Mouse (Mus musculus) hindbrain, embryonic 16.5 days (tissue): ENCODE measurements around the gene Polr2i. TPM values are rescaled to one million over a fixed set of nuclear protein-coding genes. Genes with fewer than 3 reads are reported as not detected.
"Not testable (repeated sequence)": the region's sequence is repeated elsewhere in the genome, so short reads cannot be mapped to it uniquely, and the experiment has no call there.

Source experiments
- ATAC-seq: fragments of 200-750 bp; cut with Nextera tagmentation; 2 replicates; pipeline ENCODE4 v1.8.0; 2017; ENCODE audit warnings: moderate TSS enrichment, moderate library complexity
- H3K27ac ChIP-seq: fragments of 300-500 bp; sonication (generic); 2 replicates; pipeline ENCODE4 v1.5.1; 2014; ENCODE audit warnings: low read depth, mild to moderate bottlenecking, control low read depth, low read length, moderate library complexity
- H3K27me3 ChIP-seq: fragments of 300-500 bp; sonication (generic); replicated peaks from 2 replicates; pipeline ENCODE4 v1.6.1; 2014; ENCODE audit warnings: low read length; ENCODE audit not compliant: control insufficient read depth, insufficient read depth
- H3K36me3 ChIP-seq: fragments of 300-500 bp; sonication (generic); 2 replicates; pipeline ENCODE4 v1.6.1; 2014; ENCODE audit warnings: mild to moderate bottlenecking, low read length, moderate library complexity, mixed read lengths; ENCODE audit not compliant: control insufficient read depth, insufficient read depth
- H3K4me1 ChIP-seq: fragments of 300-500 bp; sonication (generic); 2 replicates; pipeline ENCODE4 v1.6.1; 2014; ENCODE audit warnings: low read depth, low read length; ENCODE audit not compliant: control insufficient read depth, insufficient read depth
- H3K4me2 ChIP-seq: fragments of 300-500 bp; sonication (generic); 2 replicates; pipeline ENCODE4 v1.6.1; 2014; ENCODE audit warnings: mild to moderate bottlenecking, low read length, control low read depth, moderate library complexity
- H3K4me3 ChIP-seq: fragments of 300-500 bp; sonication (generic); 2 replicates; pipeline ENCODE4 v1.5.1; 2014; ENCODE audit warnings: mild to moderate bottlenecking, low read length, control low read depth, moderate library complexity
- H3K9ac ChIP-seq: fragments of 300-500 bp; sonication (generic); 2 replicates; pipeline ENCODE4 v1.6.1; 2014; ENCODE audit warnings: low read depth, mild to moderate bottlenecking, control low read depth, low read length, moderate library complexity
- H3K9me3 ChIP-seq: fragments of 300-500 bp; sonication (generic); 2 replicates; pipeline ENCODE4 v1.6.1; 2014; ENCODE audit warnings: mild to moderate bottlenecking, low read length, moderate library complexity; ENCODE audit not compliant: control insufficient read depth
- WGBS: fragments of 180-500 bp; shearing (Covaris S2); extraction: QIAGEN DNeasy Blood & Tissue Kit; methylation state at CpG from one replicate; pipeline ENCODE4 v1.1.7; 2014; 5-methylcytosine and 5-hydroxymethylcytosine counted together
- polyA plus RNA-seq: library from polyadenylated mRNA; unstranded; fragments of >200 nt; fragmentation: Nextera tagmentation; extraction: Ambion mirVana; gene quantifications from 2 replicates; pipeline ENCODE4 v1.2.1, GENCODE M21; 2015

Gene Polr2i
- polyA plus RNA-seq, 1 experiment from 2014 or later, result 175 TPM

- ATAC-seq, result no peak
- 94% methylated on average over 15 of the region's 15 CpGs for WGBS
- Histone ChIP-seq H3K4me3 (no peak overlapping the region), H3K36me3 (peaks cover 17% of the 10 kb centered on the region; the same call in 1 of the 2 replicates), H3K4me2 (no peak overlapping the region), H3K4me1 (peaks cover 18% of the 10 kb centered on the region), H3K9me3 (no peaks in the 10 kb centered on the region), H3K9ac (no peak overlapping the region), H3K27ac (no peak overlapping the region), H3K27me3 (no peaks in the 10 kb centered on the region)
Observed at GRCm38 (mm10) chr7:30234276-30234858, 2.6 kb downstream of the Polr2i start.

GRCm38 (mm10) chr7:30235091-30235490, 3.3 kb downstream of the Polr2i start:
- WGBS, result 92% methylated on average over 8 of the region's 8 CpGs
- H3K4me3 ChIP-seq, result no peak overlapping the region
- H3K27ac ChIP-seq, result no peak overlapping the region
- no peak for ATAC-seq
- H3K27me3 ChIP-seq, result no peaks in the 10 kb centered on the region
- no peak overlapping the region for H3K9ac ChIP-seq
- H3K4me1 ChIP-seq, result peaks cover 18% of the 10 kb centered on the region
- H3K36me3 ChIP-seq, result peaks cover 17% of the 10 kb centered on the region; the same call in 1 of the 2 replicates
- H3K4me2 ChIP-seq, result no peak overlapping the region
- no peaks in the 10 kb centered on the region for H3K9me3 ChIP-seq

GRCm38 (mm10) chr7:30235625-30236024, 3.9 kb downstream of the Polr2i start, which contains the start of gene Ovol3:
Gene Ovol3 (minus strand): TSS chr7:30235725.
- 73% methylated on average over 4 of the region's 4 CpGs for WGBS
- ATAC-seq, result no peak

GRCm38 (mm10) chr7:30237374-30237773, 5.6 kb downstream of the Polr2i start:
- not testable (repeated sequence) for H3K27me3 ChIP-seq, H3K9ac ChIP-seq, H3K4me2 ChIP-seq, ATAC-seq, H3K9me3 ChIP-seq, H3K27ac ChIP-seq, H3K4me3 ChIP-seq
- peaks cover 17% of the 10 kb centered on the region; the same call in 1 of the 2 replicates for H3K36me3 ChIP-seq
- peaks cover 11% of the 10 kb centered on the region for H3K4me1 ChIP-seq
- 89% methylated on average over 3 of the region's 3 CpGs for WGBS

More at GRCm38 (mm10) chr7:30235625-30236024, 3.9 kb downstream of the Polr2i start, which contains the start of gene Ovol3:
- H3K27me3 ChIP-seq, result no peaks in the 10 kb centered on the region
- H3K4me3 ChIP-seq, result no peak within 1 kb of the TSS
- H3K9ac ChIP-seq, result no peak within 1 kb of the TSS
- H3K4me1 ChIP-seq, result peaks cover 16% of the 10 kb centered on the region
- H3K27ac ChIP-seq, result no peak within 1 kb of the TSS
- no peaks in the 10 kb centered on the region for H3K9me3 ChIP-seq
- H3K36me3 ChIP-seq, result peaks cover 17% of the 10 kb centered on the region; the same call in 1 of the 2 replicates
- no peak within 1 kb of the TSS for H3K4me2 ChIP-seq

GRCm38 (mm10) chr7:30251956-30252954, 20.5 kb downstream of the Polr2i start:
- H3K4me3 ChIP-seq, result no peak overlapping the region
- no peak for ATAC-seq
- no peaks in the 10 kb centered on the region for H3K36me3 ChIP-seq
- WGBS, result 90% methylated on average over 12 of the region's 12 CpGs
- no peaks in the 10 kb centered on the region for H3K9me3 ChIP-seq
- no peak overlapping the region for H3K9ac ChIP-seq
- no peak overlapping the region for H3K27ac ChIP-seq
- no peaks in the 10 kb centered on the region for H3K4me1 ChIP-seq
- no peaks in the 10 kb centered on the region for H3K27me3 ChIP-seq
- no peak overlapping the region for H3K4me2 ChIP-seq

GRCm38 (mm10) chr7:30265041-30265440, 33.3 kb downstream of the Polr2i start:
- 88% methylated on average over 2 of the region's 2 CpGs for WGBS
- Histone ChIP-seq H3K4me1 (no peaks in the 10 kb centered on the region), H3K27me3 (no peaks in the 10 kb centered on the region), H3K9me3 (no peaks in the 10 kb centered on the region), H3K27ac (no peak overlapping the region), H3K4me3 (no peak overlapping the region), H3K4me2 (no peak overlapping the region), H3K9ac (no peak overlapping the region), H3K36me3 (no peaks in the 10 kb centered on the region)
- ATAC-seq, result no peak

GRCm38 (mm10) chr7:30265531-30265930, 33.8 kb downstream of the Polr2i start:
- no peak overlapping the region for H3K27ac ChIP-seq
- H3K4me3 ChIP-seq, result no peak overlapping the region
- H3K9me3 ChIP-seq, result no peaks in the 10 kb centered on the region
- no peaks in the 10 kb centered on the region; the same call in 1 of the 2 replicates for H3K36me3 ChIP-seq
- no peak for ATAC-seq
- no peaks in the 10 kb centered on the region for H3K27me3 ChIP-seq
- no peak overlapping the region for H3K9ac ChIP-seq
- H3K4me1 ChIP-seq, result no peaks in the 10 kb centered on the region
- 94% methylated on average over 5 of the region's 5 CpGs for WGBS
- no peak overlapping the region for H3K4me2 ChIP-seq

GRCm38 (mm10) chr7:30265935-30266334, 34.2 kb downstream of the Polr2i start:
- no peaks in the 10 kb centered on the region; the same call in 1 of the 2 replicates for H3K36me3 ChIP-seq
- no peaks in the 10 kb centered on the region for H3K4me1 ChIP-seq
- no peaks in the 10 kb centered on the region for H3K9me3 ChIP-seq
- WGBS, result 89% methylated on average over 7 of the region's 7 CpGs
- no peaks in the 10 kb centered on the region for H3K27me3 ChIP-seq
- H3K27ac ChIP-seq, result no peak overlapping the region
- no peak overlapping the region for H3K9ac ChIP-seq
- no peak overlapping the region for H3K4me2 ChIP-seq
- H3K4me3 ChIP-seq, result no peak overlapping the region
- no peak for ATAC-seq

- H3K9me3 ChIP-seq, result no peaks in the 10 kb centered on the region
- H3K4me1 ChIP-seq, result no peaks in the 10 kb centered on the region
- no peak overlapping the region for H3K27ac ChIP-seq
- no peak overlapping the region for H3K4me2 ChIP-seq
- H3K36me3 ChIP-seq, result no peaks in the 10 kb centered on the region; the same call in 1 of the 2 replicates
- H3K4me3 ChIP-seq, result no peak overlapping the region
- 85% methylated on average over 3 of the region's 3 CpGs for WGBS
- ATAC-seq, result no peak
- H3K27me3 ChIP-seq, result no peaks in the 10 kb centered on the region
- no peak overlapping the region for H3K9ac ChIP-seq
Observed at GRCm38 (mm10) chr7:30266780-30267179, 35.0 kb downstream of the Polr2i start.
